Mouse (Mus musculus): ENCODE results near the gene Qpctl. TPM values are rescaled to one million over a fixed set of nuclear protein-coding genes. Genes with fewer than 3 reads are reported as not detected.

Qpctl gene
- polyA plus RNA-seq, 1 experiment from 2014 or later = 18.6 TPM

DNA sequence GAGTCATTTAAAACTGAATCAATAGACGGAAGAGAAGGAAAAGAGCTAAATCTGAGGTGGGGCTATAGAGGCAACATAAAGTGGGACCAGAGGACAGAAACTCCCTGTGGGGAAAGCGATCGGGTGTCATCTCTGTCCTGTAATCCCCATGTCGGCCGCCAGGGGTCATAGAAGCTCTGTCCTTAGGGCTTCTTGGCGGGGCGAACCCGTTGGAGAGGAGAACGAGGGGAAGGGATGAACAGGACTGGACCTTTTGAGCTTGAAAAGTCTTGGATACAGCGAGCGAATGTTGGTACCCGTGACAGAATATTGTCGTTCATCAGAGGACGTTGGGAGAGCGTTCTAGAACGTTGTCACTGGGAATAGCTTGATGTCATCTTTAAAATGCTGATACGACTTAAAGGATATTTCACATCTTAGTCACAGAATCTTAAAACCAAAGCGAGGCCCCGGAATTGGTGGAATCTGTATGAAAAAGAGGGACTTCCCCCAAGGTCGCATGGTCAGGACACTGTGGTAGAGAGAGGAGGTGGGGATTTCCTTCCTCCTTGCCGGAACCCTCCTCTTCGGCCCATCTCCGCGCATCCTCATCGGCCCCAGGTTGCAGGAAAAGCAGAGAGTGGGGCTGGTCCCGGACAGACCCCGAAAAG, 29.5 kb upstream of the Qpctl start:
- Histone ChIP-seq H3K4me2 (ENCODE audit: low read depth, low read length) (peak overlapping the region; percentile 67), H3K9ac (replicated peaks; ENCODE audit: low read depth, low read length) (no peak overlapping the region), H3K4me1 (ENCODE audit: control insufficient read depth, insufficient read depth, low read length) (peaks cover 16% of the 10 kb centered on the region), H3K36me3 (ENCODE audit: control insufficient read depth, insufficient read depth, low read length) (peaks cover 9% of the 10 kb centered on the region; the same call in 1 of the 2 replicates), H3K9me3 (ENCODE audit: control insufficient read depth, low read length) (no peaks in the 10 kb centered on the region), H3K27ac (ENCODE audit: low read depth, low read length) (no peak overlapping the region), H3K27me3 (ENCODE audit: control insufficient read depth, insufficient read depth, low read length) (0 out of 2 replicates have a peak, but pooled peaks cover 9% of the 10 kb centered on the region), H3K4me3 (ENCODE audit: low read depth, low read length) (peak overlapping the region; percentile 26; the same call in 1 of the 2 replicates)
- 7% methylated on average over 27 of the region's 27 CpGs for WGBS
- no peak for ATAC-seq (ENCODE audit: low read depth)

DNA sequence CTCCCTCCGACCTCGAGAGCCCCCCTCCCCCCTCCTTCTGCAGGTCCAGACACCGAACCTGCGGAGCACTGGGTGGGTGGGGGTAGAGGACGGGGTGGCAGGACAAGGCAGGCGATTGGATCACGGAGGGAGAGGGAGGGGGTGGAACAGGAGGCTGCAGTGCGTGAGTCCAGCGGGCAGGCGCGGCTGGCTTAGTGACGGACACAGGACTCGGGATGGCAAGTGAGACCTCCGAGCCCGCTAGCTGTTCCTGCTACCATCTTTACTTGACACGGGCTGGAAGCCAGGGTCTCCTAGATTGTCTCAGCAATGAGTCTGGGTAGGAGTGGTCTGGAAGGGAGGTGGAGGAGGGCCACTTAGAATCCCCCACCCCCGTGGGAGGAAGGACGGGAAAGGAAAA, 28.9 kb upstream of the Qpctl start:
- no peak overlapping the region for H3K9ac ChIP-seq (replicated peaks; ENCODE audit: low read depth, low read length)
- H3K4me1 ChIP-seq (ENCODE audit: control insufficient read depth, insufficient read depth, low read length) = peaks cover 16% of the 10 kb centered on the region
- 0 out of 2 replicates have a peak, but pooled peaks cover 9% of the 10 kb centered on the region for H3K27me3 ChIP-seq (ENCODE audit: control insufficient read depth, insufficient read depth, low read length)
- H3K36me3 ChIP-seq (ENCODE audit: control insufficient read depth, insufficient read depth, low read length) = peaks cover 8% of the 10 kb centered on the region; the same call in 1 of the 2 replicates
- peak overlapping the region; percentile 13; the same call in 1 of the 2 replicates for H3K4me3 ChIP-seq (ENCODE audit: low read depth, low read length)
- H3K9me3 ChIP-seq (ENCODE audit: control insufficient read depth, low read length) = no peaks in the 10 kb centered on the region
- no peak for ATAC-seq (ENCODE audit: low read depth)
- H3K27ac ChIP-seq (ENCODE audit: low read depth, low read length) = no peak overlapping the region
- peak overlapping the region; percentile 67 for H3K4me2 ChIP-seq (ENCODE audit: low read depth, low read length)
- 8% methylated on average over 18 of the region's 18 CpGs for WGBS

DNA sequence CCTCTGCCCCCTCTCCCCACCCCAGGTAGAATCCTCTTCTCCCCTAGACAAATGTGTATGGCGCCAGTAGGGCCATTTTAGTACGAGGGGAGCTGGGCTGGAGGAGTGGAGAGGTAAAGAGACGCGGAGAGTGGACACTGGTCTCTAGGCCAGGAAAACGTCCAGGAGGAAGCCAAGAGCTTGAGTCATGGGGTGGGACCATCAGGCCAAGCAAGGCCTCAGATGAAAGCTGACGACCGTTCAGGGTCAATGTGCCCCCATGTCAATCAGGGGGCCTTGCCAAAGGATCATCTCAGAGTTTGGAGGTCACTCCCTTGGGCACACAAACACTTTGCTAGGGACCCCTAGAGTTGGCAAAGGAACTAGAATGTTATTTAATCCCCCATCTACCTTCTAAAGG, 28.1 kb upstream of the Qpctl start:
- no peak overlapping the region for H3K27ac ChIP-seq (ENCODE audit: low read depth, low read length)
- H3K36me3 ChIP-seq (ENCODE audit: control insufficient read depth, insufficient read depth, low read length) = peaks cover 6% of the 10 kb centered on the region; the same call in 1 of the 2 replicates
- no peaks in the 10 kb centered on the region for H3K9me3 ChIP-seq (ENCODE audit: control insufficient read depth, low read length)
- H3K4me1 ChIP-seq (ENCODE audit: control insufficient read depth, insufficient read depth, low read length) = peaks cover 16% of the 10 kb centered on the region
- H3K4me2 ChIP-seq (ENCODE audit: low read depth, low read length) = peak overlapping the region; percentile 67
- peak overlapping the region; percentile 52 for H3K9ac ChIP-seq (replicated peaks; ENCODE audit: low read depth, low read length)
- 0 out of 2 replicates have a peak, but pooled peaks cover 9% of the 10 kb centered on the region for H3K27me3 ChIP-seq (ENCODE audit: control insufficient read depth, insufficient read depth, low read length)
- ATAC-seq (ENCODE audit: low read depth) = no peak
- WGBS = 68% methylated on average over 7 of the region's 7 CpGs
- H3K4me3 ChIP-seq (ENCODE audit: low read depth, low read length) = peak overlapping the region; percentile 46

DNA sequence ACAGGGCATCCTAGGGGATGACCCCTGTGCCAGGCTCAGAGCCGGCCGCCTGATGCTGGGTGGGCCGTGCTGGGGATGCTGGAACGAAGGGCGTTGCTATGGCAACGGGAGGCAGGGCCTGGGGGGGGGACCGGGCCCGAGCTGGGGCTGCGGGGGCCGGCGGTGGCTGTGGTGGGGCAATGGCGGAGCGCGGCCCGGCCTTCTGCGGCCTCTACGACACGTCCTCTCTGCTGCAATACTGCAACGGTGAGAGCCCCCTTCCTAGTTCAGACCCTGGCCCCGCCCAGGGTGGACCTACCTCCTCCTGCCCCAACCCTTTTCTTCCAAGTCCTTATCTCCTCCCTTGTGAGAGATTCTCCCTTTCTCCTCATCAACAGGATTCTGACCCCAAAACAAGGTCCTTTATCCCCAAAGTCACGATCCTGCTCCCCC, 27.4 kb upstream of the Qpctl start:
- peak overlapping the region; percentile 74 for H3K27ac ChIP-seq (ENCODE audit: low read depth, low read length)
- H3K27me3 ChIP-seq (ENCODE audit: control insufficient read depth, insufficient read depth, low read length) = 0 out of 2 replicates have a peak, but pooled peaks cover 9% of the 10 kb centered on the region
- H3K9me3 ChIP-seq (ENCODE audit: control insufficient read depth, low read length) = no peaks in the 10 kb centered on the region
- H3K36me3 ChIP-seq (ENCODE audit: control insufficient read depth, insufficient read depth, low read length) = peaks cover 2% of the 10 kb centered on the region; the same call in 1 of the 2 replicates
- H3K4me3 ChIP-seq (ENCODE audit: low read depth, low read length) = peak overlapping the region; percentile 46
- peak overlapping the region; percentile 67 for H3K4me2 ChIP-seq (ENCODE audit: low read depth, low read length)
- WGBS = 1% methylated on average over 21 of the region's 21 CpGs
- H3K9ac ChIP-seq (replicated peaks; ENCODE audit: low read depth, low read length) = peak overlapping the region; percentile 52
- peaks cover 14% of the 10 kb centered on the region for H3K4me1 ChIP-seq (ENCODE audit: control insufficient read depth, insufficient read depth, low read length)
- peak; percentile 55 for ATAC-seq (ENCODE audit: low read depth)

DNA sequence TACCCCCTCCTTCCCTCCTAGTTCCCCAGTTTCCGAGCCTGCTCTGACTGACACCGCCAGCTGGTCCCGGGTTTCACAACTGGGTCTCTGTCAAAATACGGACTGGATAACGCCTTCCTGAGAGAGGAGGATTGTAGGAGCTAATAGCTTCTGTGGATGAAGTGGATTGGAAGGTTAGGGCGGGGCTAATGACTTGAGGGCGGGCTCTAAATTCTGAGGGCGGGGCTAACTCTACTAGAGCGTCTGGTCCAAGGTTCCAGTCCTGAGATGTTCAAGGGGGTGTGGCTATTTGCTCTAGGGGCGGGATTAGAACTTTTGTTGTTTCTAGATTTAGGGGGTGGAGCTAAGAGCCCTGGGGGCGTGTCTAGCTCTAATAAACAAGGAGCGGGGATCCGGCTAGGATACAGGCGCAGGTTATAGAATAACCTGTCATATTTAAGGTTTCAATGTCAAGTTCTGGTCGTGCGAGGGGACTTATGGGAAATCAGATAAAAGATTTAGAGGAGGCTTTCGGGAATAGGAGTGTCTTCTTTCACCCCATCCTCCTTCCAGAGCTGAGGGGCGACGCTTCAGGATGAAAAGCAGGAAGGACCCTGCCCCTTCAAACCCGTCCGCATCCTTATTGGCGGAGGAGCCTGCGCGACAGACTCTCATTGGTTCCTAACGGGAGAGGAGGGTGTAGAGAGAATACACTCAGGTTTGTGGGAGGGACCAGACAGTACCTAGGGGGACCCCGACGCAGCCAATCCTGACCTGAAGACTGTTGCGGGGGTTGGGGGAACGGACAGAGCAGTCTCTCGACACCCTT, 26.8 kb upstream of the Qpctl start, which contains the start of gene Eml2:
Gene Eml2 (plus strand): TSS at position 714 of the 808 bp plus-strand sequence.
- Histone ChIP-seq H3K4me3 (ENCODE audit: low read depth, low read length) (peak within 1 kb of the TSS; percentile 46), H3K27me3 (ENCODE audit: control insufficient read depth, insufficient read depth, low read length) (0 out of 2 replicates have a peak, but pooled peaks cover 9% of the 10 kb centered on the region), H3K9ac (replicated peaks; ENCODE audit: low read depth, low read length) (peak within 1 kb of the TSS; percentile 52), H3K4me2 (ENCODE audit: low read depth, low read length) (peak within 1 kb of the TSS; percentile 67), H3K4me1 (ENCODE audit: control insufficient read depth, insufficient read depth, low read length) (peaks cover 13% of the 10 kb centered on the region), H3K9me3 (ENCODE audit: control insufficient read depth, low read length) (no peaks in the 10 kb centered on the region), H3K36me3 (ENCODE audit: control insufficient read depth, insufficient read depth, low read length) (no peaks in the 10 kb centered on the region), H3K27ac (ENCODE audit: low read depth, low read length) (peak within 1 kb of the TSS; percentile 74)
- peak; percentile 96 for ATAC-seq (ENCODE audit: low read depth)
- WGBS = under 1% methylated on average over 30 of the region's 30 CpGs

DNA sequence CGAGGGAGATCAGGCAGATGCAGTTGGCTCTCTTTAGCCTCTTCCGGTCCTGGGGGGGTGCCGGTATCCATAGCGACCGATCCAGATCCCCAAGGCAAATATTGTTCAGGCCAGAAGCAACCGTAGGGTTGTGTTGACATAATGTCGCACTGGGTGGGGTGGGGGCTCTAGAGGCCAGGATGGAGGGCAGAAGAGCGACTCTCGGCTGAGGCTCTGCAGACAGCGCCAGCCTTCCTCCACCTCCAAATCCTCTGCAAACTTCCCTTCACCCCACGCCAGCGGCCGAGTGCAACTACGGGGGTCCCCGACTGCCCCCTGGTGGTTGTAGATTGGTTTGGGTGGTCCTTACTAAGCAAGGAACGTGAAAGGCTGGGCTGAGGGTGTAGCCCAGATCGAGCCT, 23.8 kb upstream of the Qpctl start:
- Histone ChIP-seq H3K27me3 (ENCODE audit: control insufficient read depth, insufficient read depth, low read length) (0 out of 2 replicates have a peak, but pooled peaks cover 3% of the 10 kb centered on the region), H3K36me3 (ENCODE audit: control insufficient read depth, insufficient read depth, low read length) (no peaks in the 10 kb centered on the region), H3K4me1 (ENCODE audit: control insufficient read depth, insufficient read depth, low read length) (peaks cover 9% of the 10 kb centered on the region), H3K9me3 (ENCODE audit: control insufficient read depth, low read length) (no peaks in the 10 kb centered on the region), H3K4me2 (ENCODE audit: low read depth, low read length) (peak overlapping the region; percentile 38), H3K4me3 (ENCODE audit: low read depth, low read length) (peak overlapping the region; percentile 11; the same call in 1 of the 2 replicates), H3K27ac (ENCODE audit: low read depth, low read length) (no peak overlapping the region), H3K9ac (replicated peaks; ENCODE audit: low read depth, low read length) (0 out of 2 replicates have a peak overlapping the region, but pooled peaks have one; percentile 4)
- ATAC-seq (ENCODE audit: low read depth) = no peak
- WGBS = 5% methylated on average over 17 of the region's 17 CpGs

DNA sequence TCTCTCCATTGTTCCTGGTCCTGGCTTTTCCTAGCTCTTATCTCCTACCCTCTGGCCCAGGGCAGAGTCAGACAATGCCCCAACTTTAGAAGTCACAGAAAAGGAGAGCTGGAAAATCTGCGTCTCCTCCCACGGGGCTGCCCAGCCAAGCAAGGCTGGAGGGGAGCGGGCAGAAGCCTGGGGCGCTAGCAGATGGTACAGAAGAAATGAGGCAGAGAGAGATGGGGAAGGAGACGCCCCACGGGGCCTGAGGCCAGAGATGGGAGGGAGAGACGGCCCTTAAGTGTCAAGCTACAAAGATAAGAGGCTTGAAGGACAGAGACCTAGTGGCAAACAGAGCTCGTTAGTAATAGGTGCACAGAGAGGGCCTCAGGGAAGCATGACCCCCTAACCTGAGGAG, 22.7 kb upstream of the Qpctl start:
- no peaks in the 10 kb centered on the region for H3K9me3 ChIP-seq (ENCODE audit: control insufficient read depth, low read length)
- no peaks in the 10 kb centered on the region for H3K4me1 ChIP-seq (ENCODE audit: control insufficient read depth, insufficient read depth, low read length)
- no peak for ATAC-seq (ENCODE audit: low read depth)
- no peak overlapping the region for H3K4me2 ChIP-seq (ENCODE audit: low read depth, low read length)
- no peak overlapping the region for H3K9ac ChIP-seq (replicated peaks; ENCODE audit: low read depth, low read length)
- H3K36me3 ChIP-seq (ENCODE audit: control insufficient read depth, insufficient read depth, low read length) = no peaks in the 10 kb centered on the region
- H3K4me3 ChIP-seq (ENCODE audit: low read depth, low read length) = no peak overlapping the region
- H3K27me3 ChIP-seq (ENCODE audit: control insufficient read depth, insufficient read depth, low read length) = no peaks in the 10 kb centered on the region
- whole genome bisulfite sequencing = 47% methylated on average over 8 of the region's 8 CpGs
- H3K27ac ChIP-seq (ENCODE audit: low read depth, low read length) = no peak overlapping the region

DNA sequence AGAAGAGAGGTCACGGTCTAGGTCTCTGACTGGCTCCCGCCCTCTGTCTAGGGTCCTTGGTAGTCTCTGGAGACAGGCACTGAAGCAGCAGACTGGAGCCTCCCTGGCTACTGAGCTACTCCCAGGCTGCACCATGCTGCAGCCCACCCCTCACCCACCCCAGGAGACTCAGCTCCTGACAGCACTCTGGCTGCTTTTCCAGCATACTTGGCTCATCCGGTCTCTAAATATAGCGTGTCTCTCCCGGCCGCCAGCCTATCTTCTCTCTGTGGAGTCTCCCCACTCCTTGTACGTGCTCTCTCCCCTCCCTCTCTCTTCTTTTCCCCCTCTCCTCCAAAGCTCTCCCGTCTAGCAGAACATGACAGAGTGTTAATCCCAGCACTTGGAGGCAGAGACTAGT, 21.1 kb upstream of the Qpctl start:
- Histone ChIP-seq H3K4me1 (ENCODE audit: control insufficient read depth, insufficient read depth, low read length) (peaks cover 2% of the 10 kb centered on the region; the same call in 1 of the 2 replicates), H3K4me3 (ENCODE audit: low read depth, low read length) (no peak overlapping the region), H3K9ac (replicated peaks; ENCODE audit: low read depth, low read length) (no peak overlapping the region), H3K36me3 (ENCODE audit: control insufficient read depth, insufficient read depth, low read length) (no peaks in the 10 kb centered on the region), H3K9me3 (ENCODE audit: control insufficient read depth, low read length) (no peaks in the 10 kb centered on the region), H3K27me3 (ENCODE audit: control insufficient read depth, insufficient read depth, low read length) (no peaks in the 10 kb centered on the region), H3K4me2 (ENCODE audit: low read depth, low read length) (no peak overlapping the region), H3K27ac (ENCODE audit: low read depth, low read length) (no peak overlapping the region)
- 59% methylated on average over 8 of the region's 8 CpGs for WGBS
- no peak for ATAC-seq (ENCODE audit: low read depth)
